Mouse (Mus musculus) lung, adult 10 weeks (tissue): Measurements from ENCODE around the gene Hist1h2bc. TPM values are rescaled to one million over a fixed set of nuclear protein-coding genes. Genes with fewer than 3 reads are reported as not detected.

Experiments
- polyA plus RNA-seq: library from polyadenylated mRNA; stranded (reverse); fragments of 350-450 nt; fragmentation: Illumina TruSeq; extraction: RNeasy Lipid Tissue Mini Kit (QIAGEN cat#74804); gene quantifications from one replicate; pipeline ENCODE4 v1.2.3, GENCODE M21; 2014; ENCODE audit warnings: low read depth, low replicate concordance; ENCODE audit not compliant: insufficient read depth

The Hist1h2bc gene
- polyA plus RNA-seq: 123 TPM

GRCm38 (mm10) chr13:23683755-23684281, at the start of gene Hist1h2bc, which contains the start of gene Hist1h2ac:
Hist1h2bc (plus strand) TSS chr13:23684199.
Hist1h2ac (minus strand) TSS chr13:23683948.

GRCm38 (mm10) chr13:23695514-23695913, 11.5 kb downstream of the Hist1h2bc start, which contains the start of gene Hist1h1t:
Hist1h1t (plus strand) TSS chr13:23695814.

GRCm38 (mm10) chr13:23698300-23698693, 14.3 kb downstream of the Hist1h2bc start, which contains the start of gene Hist1h4c:
Hist1h4c (minus strand) TSS chr13:23698454.

GRCm38 (mm10) chr13:23710374-23711089, 26.5 kb downstream of the Hist1h2bc start, which contains the start of gene Hfe:
Hfe (minus strand) TSS chr13:23710854.

GRCm38 (mm10) chr13:23738677-23739068, 54.7 kb downstream of the Hist1h2bc start, which contains the start of gene Hist1h1c:
Hist1h1c (plus strand) TSS chr13:23738808.

Other genes starting within 250 kb of the Hist1h2bc start
- not detected for gene Btn1a1, start 218.3 kb upstream of the Hist1h2bc start, polyA plus RNA-seq
- gene Btn2a2, start 195.3 kb upstream of the Hist1h2bc start, polyA plus RNA-seq: not detected
- gene Hist1h4h, start 153.1 kb upstream of the Hist1h2bc start, polyA plus RNA-seq: 16.1 TPM
- gene Hist1h2af, start 150.3 kb upstream of the Hist1h2bc start, polyA plus RNA-seq: not detected
- not detected for gene Hist1h3g, start 148.8 kb upstream of the Hist1h2bc start, polyA plus RNA-seq
- gene Hist1h2bh, start 140.8 kb upstream of the Hist1h2bc start, polyA plus RNA-seq: 0.28 TPM
- gene Hist1h3f, start 140.1 kb upstream of the Hist1h2bc start, polyA plus RNA-seq: not detected
- gene Hist1h4f, start 132.6 kb upstream of the Hist1h2bc start, polyA plus RNA-seq: not detected
- gene Hist1h1d, start 130.9 kb upstream of the Hist1h2bc start, polyA plus RNA-seq: 0.08 TPM
- gene Hist1h3e, start 121.8 kb upstream of the Hist1h2bc start, polyA plus RNA-seq: not detected
- gene Hist1h2ae, start 113.0 kb upstream of the Hist1h2bc start, polyA plus RNA-seq: not detected
- gene Hist1h2bg, start 112.8 kb upstream of the Hist1h2bc start, polyA plus RNA-seq: 1.5 TPM
- not detected for gene Hist1h2bf, start 110.0 kb upstream of the Hist1h2bc start, polyA plus RNA-seq
- not detected for gene Hist1h2ad, start 109.8 kb upstream of the Hist1h2bc start, polyA plus RNA-seq
- 1.1 TPM for gene Hist1h3d, start 108.4 kb upstream of the Hist1h2bc start, polyA plus RNA-seq
- not detected for gene Hist1h4d, start 102.6 kb upstream of the Hist1h2bc start, polyA plus RNA-seq
- 2.7 TPM for gene Hist1h2be, start 63.1 kb upstream of the Hist1h2bc start, polyA plus RNA-seq
- gene Hist1h1e, start 61.6 kb upstream of the Hist1h2bc start, polyA plus RNA-seq: 0.40 TPM
- gene Hist1h2ac, start 251 bp upstream of the Hist1h2bc start, polyA plus RNA-seq: 0.25 TPM
- gene Hist1h1t, start 11.6 kb downstream of the Hist1h2bc start, polyA plus RNA-seq: not detected
- 0.68 TPM for gene Hist1h4c, start 14.3 kb downstream of the Hist1h2bc start, polyA plus RNA-seq
- gene Hfe, start 26.7 kb downstream of the Hist1h2bc start, polyA plus RNA-seq: 21.9 TPM
- 58.8 TPM for gene Hist1h1c, start 54.6 kb downstream of the Hist1h2bc start, polyA plus RNA-seq
- gene Hist1h3c, start 61.4 kb downstream of the Hist1h2bc start, polyA plus RNA-seq: not detected
- not detected for gene Hist1h2bb, start 62.5 kb downstream of the Hist1h2bc start, polyA plus RNA-seq
- not detected for gene Hist1h2ab, start 66.9 kb downstream of the Hist1h2bc start, polyA plus RNA-seq
- gene Hist1h3b, start 68.1 kb downstream of the Hist1h2bc start, polyA plus RNA-seq: not detected
- gene Hist1h4b, start 72.8 kb downstream of the Hist1h2bc start, polyA plus RNA-seq: not detected
- not detected for gene Hist1h4a, start 77.0 kb downstream of the Hist1h2bc start, polyA plus RNA-seq
- gene Hist1h3a, start 78.2 kb downstream of the Hist1h2bc start, polyA plus RNA-seq: not detected
- gene Hist1h1a, start 79.5 kb downstream of the Hist1h2bc start, polyA plus RNA-seq: not detected
- not detected for gene Trim38, start 85.7 kb downstream of the Hist1h2bc start, polyA plus RNA-seq
- gene Slc17a2, start 122.8 kb downstream of the Hist1h2bc start, polyA plus RNA-seq: 0.34 TPM
- gene Slc17a3, start 155.2 kb downstream of the Hist1h2bc start, polyA plus RNA-seq: not detected
- gene Slc17a1, start 183.6 kb downstream of the Hist1h2bc start, polyA plus RNA-seq: not detected
- gene Slc17a4, start 230.8 kb downstream of the Hist1h2bc start, polyA plus RNA-seq: not detected
- not detected for gene Hist1h2ba, start 250.0 kb downstream of the Hist1h2bc start, polyA plus RNA-seq